Mouse (Mus musculus): ENCODE data around the gene Mzt1.

Mzt1 gene

GRCm38 (mm10) chr14:99018691-99019090 lies 27.2 kb downstream of the Mzt1 start:
- no peak for DNase-seq (ENCODE audit: low spot score)

GRCm38 (mm10) chr14:99010920-99011313 lies 35.0 kb downstream of the Mzt1 start:
- DNase-seq (ENCODE audit: low spot score): no peak

GRCm38 (mm10) chr14:99010224-99010919 lies 35.6 kb downstream of the Mzt1 start:
- no peak for DNase-seq (ENCODE audit: low spot score)

GRCm38 (mm10) chr14:98994218-98994617 lies 51.7 kb downstream of the Mzt1 start, which contains the start of gene Rpl36a-ps1:
TSS of gene Rpl36a-ps1 (minus strand) at chr14:98994318.
- no peak for DNase-seq (ENCODE audit: low spot score)

GRCm38 (mm10) chr14:98992482-98992881 lies 53.5 kb downstream of the Mzt1 start:
- DNase-seq (ENCODE audit: low spot score): no peak

GRCm38 (mm10) chr14:98990636-98991035 lies 55.3 kb downstream of the Mzt1 start:
- no peak for DNase-seq (ENCODE audit: low spot score)

GRCm38 (mm10) chr14:98989818-98990217 lies 56.1 kb downstream of the Mzt1 start:
- DNase-seq (ENCODE audit: low spot score): no peak

All from embryo, embryonic 10.5 days (tissue).